Mouse (Mus musculus) NIH3T3 (cell line): ENCODE results near the gene Mbd3.

Experiments used
- DNase-seq: peaks from one replicate; pipeline ENCODE4 v3.0.0-alpha.2; 2012; ENCODE audit warnings: low read depth

Gene Mbd3

DNA sequence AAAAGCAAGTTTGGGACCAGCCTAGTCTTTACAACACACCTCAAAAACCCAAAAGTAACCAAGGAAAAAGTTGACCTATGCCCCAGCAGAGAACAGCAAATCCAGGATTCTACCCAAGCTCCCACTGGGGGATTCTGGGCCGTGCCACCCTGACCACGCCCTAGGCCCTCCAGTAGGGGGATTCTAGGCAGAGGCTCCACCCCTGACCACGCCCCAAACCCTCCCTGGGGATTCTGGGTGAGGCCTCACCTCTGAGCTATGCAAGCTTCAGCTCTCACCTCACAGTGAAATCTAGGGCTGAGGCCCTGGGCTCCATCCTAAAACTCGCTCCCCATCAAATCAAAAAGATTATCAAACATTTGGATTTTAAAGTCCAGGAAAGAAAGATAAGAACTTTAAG is 24.2 kb upstream of the Mbd3 start:
- peak; percentile 58 for DNase-seq

DNA sequence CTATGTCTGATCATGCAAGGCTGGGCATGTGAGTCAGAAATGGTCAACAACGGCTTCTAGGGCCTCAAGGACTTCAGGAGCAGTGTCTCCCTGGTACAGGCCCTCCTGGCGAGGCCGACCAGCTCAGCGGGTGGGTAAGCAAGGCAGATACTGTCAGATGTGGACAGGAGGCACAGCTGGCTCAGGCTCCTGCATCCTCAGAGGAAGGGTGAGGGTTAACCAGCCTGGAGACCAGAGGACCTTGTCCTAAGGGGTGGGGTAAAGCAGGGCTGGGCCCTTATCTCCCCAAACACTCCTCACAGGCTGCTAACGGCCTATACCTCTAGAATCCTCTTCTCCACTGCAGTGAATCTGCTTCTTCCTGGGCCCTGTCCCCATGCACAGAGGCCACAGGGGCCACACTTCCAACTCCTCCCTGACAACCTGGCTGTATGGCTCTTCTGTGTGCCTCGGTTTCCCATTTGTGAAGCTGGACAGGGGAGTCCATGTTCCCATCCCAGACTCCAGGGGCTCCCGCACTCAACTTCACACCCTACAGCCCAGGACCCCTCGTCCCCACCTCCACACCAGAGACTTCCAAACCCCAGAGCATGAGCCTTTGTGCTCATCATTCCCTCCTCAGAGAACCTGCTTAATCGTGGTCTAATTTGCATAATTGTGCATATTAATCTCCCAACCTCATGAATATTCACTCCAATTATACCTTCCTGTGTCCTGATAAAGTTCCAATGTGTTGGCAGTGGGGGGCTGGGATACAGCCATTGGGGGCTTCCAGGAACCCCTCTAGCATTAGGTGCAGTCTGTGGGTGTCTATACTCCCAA is 22.5 kb upstream of the Mbd3 start:
- no peak for DNase-seq

DNA sequence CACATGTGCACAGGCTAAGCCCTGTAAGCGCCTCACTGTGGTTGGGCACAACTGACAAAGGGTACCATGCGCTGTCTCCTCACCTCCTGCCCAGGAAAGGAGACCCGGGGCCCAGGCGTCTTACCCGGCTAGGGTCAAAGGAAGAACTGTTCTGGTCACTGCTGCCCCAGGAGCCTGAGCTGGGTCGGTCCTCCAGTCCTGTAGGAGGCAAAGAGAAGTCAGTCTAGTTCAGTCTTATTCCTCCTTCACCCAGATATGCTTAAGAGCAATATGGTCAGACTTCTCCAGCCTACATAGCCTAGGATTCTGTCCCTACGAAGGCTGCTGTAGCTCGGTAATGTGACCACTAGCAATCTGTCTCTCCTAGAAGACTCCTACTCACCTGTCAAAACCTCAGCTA is 21.9 kb upstream of the Mbd3 start:
- no peak for DNase-seq

DNA sequence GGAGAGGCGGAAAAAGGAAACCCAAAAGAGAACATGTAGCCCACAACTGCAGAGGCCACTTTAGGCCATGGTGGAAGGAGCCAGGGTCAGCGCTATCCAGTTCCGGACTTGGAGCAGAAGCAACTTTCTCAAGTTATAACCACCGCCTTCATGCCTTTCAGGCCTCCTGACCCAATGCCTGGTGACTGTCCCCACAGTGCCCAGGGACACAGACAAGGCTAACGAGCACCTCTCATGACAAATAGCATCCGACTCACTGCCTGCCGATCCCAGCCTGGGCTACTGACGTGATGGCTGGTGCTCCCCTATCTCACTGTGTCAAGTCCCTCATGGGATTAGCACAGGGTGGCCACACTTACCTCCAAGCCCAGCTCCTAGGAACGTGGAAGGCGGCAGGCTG is 21.4 kb upstream of the Mbd3 start:
- no peak for DNase-seq

DNA sequence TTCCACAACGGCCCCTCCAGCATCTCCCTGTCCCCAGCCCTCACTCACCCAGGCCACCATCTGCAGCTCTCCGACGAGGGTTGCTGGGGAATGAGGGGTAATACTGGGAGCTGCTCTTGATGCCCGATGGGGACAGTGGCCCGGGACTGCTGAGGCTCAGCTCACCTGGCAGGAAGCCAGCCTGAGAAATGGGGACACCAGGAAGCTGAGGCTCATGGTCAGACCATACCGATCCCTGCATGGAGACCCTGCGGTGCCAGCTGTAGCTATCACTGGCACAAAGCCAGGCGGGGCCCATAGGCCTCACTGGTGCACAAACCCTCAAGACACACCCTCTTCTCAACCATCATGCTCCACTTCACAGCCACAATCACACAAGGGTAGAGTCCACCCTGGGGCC is 20.1 kb upstream of the Mbd3 start:
- no peak for DNase-seq

DNA sequence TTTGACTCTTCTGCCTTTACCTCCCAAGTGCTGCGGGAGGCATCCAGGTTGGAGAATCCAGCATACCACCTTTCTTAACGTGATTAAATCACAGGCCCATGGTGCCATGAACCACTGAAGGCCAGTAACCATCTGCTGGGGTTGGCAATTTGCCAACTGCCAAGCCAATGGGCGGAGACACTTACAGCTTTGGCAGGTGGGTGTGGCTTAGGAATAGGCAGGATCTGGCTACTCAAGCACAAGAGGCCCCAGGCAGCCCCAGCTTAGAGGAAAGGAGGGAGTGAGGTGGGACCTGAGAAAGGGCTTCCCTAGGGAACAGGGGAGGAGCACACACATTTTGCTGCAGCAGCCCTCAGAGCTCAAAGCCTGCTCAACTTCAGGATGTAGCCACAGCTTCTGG is 19.0 kb upstream of the Mbd3 start:
- peak; percentile 69 for DNase-seq

DNA sequence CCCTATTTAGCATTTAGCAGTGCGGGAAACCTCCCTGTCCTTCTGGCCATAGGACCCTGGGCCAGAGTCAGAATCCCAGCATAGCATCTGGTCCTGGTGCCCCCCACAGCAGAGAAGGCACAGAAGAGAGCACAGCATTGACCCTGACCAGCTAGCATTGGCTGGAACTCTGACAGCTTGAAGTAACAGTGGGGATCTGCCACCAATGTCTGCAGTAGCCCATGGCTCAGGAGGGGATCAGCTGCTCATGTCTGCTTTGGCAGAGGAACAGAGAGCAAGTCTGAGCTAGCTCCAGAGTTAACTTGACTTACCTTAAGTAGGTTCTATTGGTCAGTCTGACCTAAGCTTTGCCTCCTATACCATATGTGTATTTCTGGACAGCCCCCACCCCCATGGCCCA is 18.5 kb upstream of the Mbd3 start:
- DNase-seq, result no peak

DNA sequence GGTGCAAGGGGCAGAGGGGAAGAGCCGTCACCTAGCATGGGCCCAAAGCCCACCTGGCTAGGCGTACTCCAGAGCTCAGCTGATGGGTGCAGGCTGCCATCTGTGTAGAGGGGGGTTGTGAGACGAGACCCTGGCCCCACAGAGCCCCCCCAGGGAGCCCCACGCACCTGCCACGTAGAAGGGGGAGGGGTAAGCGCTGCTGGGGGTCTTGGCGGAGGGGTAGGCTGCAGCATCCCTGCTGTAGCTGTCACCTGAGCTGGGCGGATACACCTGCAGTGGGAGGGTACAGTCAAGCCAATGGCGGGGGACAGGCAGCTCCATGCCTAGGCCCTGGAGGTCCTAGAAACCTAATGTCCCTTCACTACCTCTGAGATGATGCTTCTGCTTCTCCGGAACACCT is 18.0 kb upstream of the Mbd3 start:
- DNase-seq, result no peak

DNA sequence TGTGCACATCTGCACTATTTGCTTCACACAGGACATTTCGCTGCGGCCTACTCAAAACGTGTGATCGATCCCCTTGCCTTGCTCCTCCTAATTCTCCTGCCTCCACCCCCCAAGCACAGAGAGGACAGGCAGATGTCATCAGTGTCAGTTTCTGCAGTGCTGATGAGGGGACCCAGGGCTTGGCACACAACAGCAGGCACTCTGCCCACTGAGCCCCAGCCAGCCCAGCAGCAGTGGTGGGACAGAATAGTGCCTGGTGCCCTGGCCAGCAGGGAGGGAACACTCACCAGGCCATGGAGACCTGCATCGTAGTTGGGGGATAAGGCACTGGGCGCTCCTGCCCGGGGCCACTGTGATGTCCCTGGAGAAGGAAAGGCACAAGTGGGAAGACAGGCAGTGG is 16.2 kb upstream of the Mbd3 start:
- no peak for DNase-seq

DNA sequence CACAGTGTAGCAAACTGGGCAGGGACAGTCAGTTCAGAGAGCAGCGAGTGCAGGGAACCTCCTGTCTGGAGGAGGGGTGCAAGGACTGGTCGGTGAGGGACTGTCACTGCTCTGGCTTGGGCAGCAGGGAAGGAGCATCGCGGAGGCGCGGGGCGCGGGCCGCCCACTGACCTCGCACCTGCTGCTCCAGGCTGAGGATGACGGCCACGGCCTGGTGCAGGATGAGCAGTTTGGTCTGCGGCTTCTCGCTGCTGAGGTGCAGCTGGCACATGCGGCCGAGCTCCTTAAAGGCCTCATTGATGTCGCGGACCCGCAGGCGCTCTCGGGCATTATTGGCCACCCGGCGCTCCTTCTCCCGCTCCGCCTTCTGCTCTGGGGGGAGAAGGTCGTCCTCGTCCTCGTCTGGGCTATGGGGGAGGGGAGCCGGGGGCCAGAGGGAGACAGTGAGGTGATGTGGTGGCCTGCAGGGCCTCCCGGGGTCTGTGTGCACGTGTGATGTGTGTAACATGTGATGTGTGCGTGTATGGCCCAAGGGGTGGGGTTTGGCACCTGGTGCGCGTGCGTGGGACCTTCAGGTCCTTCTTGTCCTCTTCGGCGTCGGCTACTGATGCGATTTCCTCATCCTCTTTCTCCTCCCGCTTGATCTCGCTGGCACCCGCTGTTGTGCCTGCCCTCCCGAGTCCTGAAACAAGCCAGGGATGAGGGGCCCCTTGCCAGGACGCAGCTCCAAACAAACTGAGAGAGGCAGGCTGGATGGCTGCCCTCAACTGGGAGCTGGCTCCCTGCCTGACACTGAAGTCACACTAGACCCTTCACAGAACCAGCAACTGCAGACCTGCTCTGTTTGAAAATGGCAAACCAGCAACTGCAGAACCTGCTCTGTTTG is 13.5 kb upstream of the Mbd3 start:
- DNase-seq, result peak; percentile 25

DNA sequence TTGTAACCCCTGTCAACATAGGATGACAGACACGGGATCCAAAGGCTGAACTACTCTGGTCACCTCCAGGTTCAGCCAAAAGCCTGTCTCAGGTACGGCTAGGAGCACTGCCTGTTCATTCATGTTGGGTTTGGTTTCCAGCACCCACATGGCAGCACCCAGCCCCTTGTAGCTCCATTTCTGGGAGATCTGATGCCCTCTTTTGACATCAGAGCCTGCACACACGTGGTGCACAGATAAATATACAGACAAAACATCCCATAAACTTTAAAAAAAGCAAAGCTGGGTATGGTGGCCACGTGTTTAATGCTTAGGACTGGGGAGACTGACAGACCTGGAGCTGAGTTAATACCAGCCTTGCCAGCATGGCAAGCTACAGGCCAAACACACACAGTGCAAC is 8.6 kb upstream of the Mbd3 start:
- no peak for DNase-seq

DNA sequence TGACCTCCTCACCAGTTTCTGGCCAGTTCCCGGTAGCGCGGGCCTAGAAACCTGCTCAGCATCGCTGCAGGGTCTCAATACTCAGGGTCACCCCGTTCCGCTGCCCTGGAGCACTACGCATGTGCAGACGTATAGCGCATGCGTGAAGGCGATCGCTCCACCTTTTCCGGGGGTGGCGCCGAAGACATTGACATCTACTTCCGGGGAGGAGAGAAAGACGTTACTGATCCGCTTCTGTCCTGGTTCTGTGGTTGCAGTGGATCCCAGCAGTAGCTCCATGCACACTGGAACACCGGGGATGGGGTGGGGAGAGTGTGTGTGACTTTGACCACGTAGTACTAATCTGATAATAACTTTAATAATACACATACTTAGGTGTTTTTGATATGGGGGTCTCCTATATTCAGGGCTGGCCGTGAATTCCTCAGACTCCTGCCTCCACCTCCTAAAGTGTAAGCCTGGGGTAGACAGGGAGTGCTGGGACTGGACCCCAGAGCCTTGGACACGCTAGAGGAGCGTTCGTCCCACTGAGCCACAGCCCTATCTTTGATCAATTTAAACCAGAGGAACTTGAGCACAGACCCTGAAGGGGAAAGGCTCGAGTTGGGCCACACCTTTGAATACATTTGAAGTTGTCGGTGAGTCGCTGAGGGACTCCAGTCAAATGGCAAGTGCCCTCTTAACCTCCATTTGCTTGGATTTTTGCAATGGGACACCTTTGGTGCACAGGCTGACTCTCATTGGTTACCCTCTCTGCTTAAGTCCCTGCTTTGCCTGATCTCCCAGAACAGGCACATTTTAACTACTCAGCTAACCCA is 7.5 kb upstream of the Mbd3 start, which contains the start of gene Uqcr11:
Gene Uqcr11, minus strand, starts transcription at position 147 of the 818 bp plus-strand sequence.
- peak; percentile 97 for DNase-seq

DNA sequence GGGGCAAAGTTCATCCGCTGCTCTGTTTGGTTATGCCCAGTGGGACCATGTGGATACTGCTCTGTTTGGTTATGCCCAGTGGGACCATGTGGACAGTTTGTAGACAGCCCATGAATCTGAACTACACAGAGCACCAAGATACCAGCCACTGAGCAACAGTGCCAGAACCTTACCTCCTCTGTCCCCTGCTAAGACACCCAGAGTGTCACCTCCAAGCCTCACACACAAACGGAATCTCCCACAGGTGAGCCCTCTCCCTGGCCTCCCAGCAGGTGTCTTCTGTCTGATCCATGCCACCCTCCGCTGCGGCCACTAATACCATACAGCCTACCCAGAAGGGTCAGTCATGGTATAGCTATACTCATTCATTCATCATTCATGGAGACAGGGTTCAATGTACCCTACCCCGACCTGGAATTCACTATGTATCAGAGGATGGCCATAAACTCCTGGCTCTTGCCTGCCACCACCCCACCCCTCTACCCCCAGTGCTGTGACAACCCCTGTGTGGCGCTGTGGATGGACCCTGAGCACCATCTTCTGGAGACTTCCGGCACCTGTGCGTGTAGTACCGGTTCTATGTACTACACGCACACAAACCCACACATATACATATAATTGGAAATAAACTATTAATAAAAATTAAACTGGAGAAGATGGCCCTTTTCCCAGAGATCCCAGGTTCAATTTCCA is 6.3 kb upstream of the Mbd3 start:
- peak; percentile 21 for DNase-seq

DNA sequence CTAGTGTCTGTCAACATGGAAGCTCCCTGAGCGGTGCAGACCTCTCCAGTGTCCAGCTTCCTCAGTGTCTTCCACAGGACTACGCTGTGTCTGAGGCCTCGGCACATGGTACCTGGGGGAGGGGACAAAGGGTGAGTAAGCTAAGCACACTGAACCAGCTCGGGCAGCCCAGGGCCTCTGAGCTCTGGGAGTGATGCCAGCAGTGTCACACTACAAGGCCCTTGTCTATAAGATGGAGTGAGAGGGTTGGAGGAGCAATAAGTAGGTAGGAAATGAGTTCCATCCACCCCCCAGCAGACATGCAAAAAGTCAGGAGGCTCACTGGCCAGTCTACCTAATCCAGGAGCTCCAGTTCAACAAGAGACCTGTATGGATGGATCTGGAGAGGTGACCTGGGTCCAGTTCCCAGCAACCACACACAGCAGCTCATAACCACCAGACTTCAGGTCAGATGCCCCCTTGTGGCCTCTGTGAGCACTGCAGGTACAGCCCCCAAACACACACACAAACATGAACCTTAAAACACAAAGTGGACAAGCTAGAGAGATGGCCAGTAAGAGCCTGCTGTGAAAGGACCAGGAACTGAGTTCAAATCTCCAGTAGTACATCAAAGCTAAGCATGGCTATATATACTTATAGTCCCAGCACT is 3.8 kb upstream of the Mbd3 start:
- peak; percentile 63 for DNase-seq

DNA sequence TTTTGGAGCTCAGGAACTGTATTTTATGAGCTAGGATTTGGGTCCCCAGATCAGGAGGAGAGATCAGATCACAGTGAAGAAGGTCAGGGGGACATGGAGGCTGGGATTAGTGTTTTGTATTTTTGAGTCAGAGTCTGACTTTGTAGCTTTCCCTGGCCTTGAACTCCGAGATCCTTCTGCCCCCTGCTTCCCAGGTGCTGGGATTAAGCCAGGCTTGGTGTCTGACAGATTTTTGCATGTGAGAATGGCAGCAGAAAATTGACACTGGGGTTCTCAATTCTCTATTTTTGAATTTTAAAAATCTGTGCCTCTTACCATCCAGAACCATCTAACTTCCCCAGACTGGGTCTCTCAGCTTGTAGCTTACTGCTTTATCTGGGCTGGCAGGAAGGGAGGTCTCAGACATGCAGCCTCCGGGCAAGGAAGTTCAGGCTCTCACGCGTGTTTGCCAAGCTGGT is 1.4 kb upstream of the Mbd3 start:
- DNase-seq, result no peak

DNA sequence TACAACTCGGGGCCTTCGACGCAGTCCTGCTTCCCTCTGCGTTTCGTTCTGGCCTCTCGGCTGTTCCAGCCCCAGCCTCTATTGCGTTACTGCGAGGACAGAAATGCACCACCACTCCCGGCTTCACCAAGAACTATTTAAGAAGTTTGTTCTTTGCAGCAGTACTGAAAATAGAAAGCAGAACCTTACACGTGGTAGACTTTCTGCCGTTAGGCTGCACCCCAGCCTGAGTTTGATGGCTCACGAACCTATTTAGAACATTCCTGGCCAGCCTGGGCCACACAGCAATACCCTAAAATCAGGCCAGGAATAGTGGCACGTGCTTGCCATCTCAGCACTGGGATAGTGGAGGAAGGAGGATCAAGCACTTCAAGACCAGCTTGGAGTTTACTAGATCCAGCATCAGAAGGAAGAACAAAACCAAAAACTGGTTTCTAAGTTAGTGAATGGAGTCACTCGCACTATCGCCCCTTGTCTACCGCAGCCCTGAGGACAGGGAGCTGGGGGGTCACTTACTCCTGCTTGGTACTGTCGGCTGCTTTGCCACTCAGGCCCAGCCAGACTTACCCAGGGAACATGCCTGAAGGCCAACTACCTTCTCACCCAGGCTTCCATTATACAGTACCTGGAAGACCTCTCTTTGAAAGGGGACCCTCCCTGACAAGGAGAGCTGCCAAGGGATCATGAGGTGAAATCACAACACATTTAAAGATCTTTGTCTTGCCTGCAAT is 788 bp upstream of the Mbd3 start:
- no peak for DNase-seq

DNA sequence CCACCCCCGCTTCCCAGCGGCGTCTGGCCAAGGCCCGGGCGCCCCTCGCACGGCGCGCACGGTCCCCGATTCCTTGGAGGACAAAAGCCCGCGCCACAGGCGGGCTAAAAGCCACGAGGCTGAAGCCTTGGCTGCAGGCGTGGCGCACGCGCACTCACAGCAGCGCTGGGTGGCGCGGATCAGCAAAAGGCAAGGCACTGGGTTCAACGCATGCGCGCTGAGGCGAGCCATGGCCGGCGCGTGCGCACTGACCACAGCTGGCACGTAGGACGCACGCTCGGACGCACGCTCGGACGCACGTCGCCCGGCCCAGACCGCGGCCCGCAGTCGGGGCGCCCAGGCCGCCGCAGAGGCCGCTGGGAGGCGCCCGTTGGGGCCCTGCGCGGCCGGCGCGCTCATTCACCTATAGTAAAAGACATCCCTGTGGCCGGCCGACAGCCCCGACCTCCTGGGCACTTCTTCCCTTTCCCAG is 595 bp downstream of the Mbd3 start:
- peak; percentile 100 for DNase-seq

DNA sequence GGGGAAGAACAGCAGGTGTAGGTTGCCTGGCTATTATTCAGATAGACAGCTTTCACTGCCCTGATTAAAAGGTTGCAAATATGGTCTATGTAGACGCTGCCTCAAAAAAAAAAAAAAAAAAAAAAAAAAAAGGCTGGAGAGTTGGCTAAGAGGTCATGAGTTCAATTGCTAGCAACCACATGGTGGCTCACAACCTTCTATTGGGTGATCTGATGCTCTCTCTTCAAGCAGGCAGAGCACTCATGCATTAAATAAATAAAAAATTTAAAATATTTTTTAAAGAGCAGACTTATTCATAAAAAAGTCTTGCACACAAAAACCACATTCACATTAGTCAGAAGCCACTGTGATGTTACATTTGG is 1.2 kb downstream of the Mbd3 start:
- DNase-seq, result peak; percentile 60

DNA sequence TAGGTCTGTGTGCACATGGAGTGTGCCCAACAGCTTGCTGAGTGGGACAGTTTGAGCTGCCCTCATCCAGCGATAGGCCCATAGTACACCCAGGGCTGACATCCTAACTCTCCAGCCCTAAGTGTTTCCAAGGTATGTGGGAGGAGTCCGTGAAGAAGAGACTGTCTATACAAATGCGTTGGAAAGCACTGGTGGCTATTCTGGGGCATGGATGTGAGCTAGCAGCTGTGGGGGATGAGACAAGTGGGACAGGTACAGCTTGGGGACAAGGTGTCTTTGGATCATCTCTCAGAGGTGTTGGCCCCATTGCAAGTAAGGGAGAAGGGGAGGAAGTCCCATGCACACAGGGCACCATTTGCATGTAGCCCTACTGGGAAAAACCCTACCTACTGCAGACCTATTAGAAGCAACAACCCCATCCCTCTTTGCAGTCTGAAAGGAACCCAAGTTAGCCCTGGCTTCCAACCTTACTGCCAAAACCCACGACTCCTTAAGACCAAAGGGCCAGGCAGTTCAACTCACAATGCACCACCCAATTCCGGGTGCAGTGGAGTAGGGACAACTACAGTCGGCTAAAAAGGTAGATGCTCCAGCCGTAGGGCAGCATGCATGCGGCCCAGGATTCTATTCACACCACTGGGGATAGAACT is 1.7 kb downstream of the Mbd3 start:
- no peak for DNase-seq
